Mouse (Mus musculus): ENCODE data around the gene Frmd4a.

Frmd4a gene

GRCm38 (mm10) chr2:4549271-4549670 lies 531.8 kb downstream of the Frmd4a start:
- no peak for TF ChIP-seq GATA4 (IDR thresholded peaks at IDR 0.05; ENCODE audit: insufficient replicate concordance, low read length)

DNA sequence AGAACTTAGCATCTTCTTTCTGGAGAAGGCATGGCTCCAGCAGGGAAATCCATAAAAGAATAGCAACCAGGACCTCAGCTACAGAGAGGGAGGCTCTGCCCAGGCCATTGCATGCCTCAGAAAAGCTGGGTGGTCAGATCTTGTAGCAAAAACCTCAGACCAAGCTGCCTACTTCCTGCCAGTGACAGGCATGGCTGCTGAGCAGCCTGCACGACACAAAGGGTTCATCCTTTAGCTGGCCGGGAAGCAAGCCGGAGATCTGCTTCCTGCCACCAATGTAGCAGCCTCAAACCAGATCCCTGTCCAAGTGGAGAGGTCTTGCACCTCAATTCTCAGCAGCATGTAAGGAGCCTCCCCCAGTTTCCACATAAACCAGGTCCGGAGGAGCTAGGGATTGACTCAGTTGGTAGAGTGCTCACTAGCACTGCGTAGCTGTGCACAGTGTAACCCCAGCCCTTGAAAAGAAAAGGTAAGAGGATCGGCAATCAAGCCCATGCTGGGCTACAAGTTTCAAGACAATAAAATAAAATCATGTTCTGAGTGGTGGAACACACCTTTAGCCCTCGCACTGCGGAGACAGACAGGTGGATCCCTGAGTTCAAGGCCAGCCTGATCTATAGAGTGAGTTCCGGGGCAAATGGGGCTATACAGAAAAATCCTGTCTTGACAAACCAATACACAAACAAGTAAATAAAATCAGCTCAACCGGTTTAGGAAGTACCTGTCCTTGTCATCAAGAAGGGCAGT lies 532.7 kb downstream of the Frmd4a start:
- no peak for TF ChIP-seq GATA4 (IDR thresholded peaks at IDR 0.05; ENCODE audit: insufficient replicate concordance, low read length)

- no peak for TF ChIP-seq GATA4 (IDR thresholded peaks at IDR 0.05; ENCODE audit: insufficient replicate concordance, low read length)
Observed at GRCm38 (mm10) chr2:4551438-4551837, 533.9 kb downstream of the Frmd4a start.

DNA sequence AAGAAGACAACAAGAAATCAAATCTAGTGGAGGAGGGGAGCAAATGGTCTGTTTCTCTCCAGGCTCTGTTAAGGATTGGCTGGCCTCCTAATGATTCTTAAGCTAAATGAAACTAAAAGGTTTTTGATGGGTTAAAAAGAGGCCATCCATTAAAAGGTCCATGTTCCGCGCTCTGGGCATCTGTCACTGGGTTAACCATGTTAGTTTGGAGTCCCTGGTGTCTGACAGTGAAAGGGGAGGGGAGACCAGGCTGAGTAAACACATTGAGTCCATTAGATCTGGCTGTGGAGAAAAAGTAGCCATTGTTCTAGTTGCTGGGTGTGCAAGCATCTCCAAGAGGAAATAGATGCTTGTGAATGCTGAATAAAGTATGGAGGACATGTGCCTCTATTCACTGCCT lies 534.3 kb downstream of the Frmd4a start:
- no peak for TF ChIP-seq GATA4 (IDR thresholded peaks at IDR 0.05; ENCODE audit: insufficient replicate concordance, low read length)

GRCm38 (mm10) chr2:4552486-4552885 lies 535.0 kb downstream of the Frmd4a start:
- TF ChIP-seq GATA4 (IDR thresholded peaks at IDR 0.05; ENCODE audit: insufficient replicate concordance, low read length), result no peak

- TF ChIP-seq GATA4 (IDR thresholded peaks at IDR 0.05; ENCODE audit: insufficient replicate concordance, low read length), result no peak
Observed at GRCm38 (mm10) chr2:4555221-4555631, 537.7 kb downstream of the Frmd4a start.

DNA sequence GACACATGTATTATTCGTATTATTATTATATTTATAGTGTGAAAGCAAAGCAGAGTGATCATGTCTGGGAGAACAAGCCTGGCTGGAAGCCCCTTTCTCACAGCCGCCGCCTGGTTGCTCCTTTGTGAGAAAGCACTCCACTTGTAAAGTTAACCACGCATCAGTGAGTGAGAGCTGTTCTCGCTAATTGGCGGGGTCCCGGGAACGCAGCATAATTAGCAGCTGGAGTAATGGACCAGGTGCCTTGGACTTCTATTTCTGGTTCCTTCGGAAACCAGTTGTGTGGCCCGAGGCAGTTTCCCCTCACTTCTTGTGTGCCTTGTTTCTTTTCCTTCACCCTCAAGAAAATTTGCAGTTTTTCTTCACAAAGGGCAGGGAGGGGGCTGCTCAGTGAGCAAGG lies 538.7 kb downstream of the Frmd4a start:
- no peak for TF ChIP-seq GATA4 (IDR thresholded peaks at IDR 0.05; ENCODE audit: insufficient replicate concordance, low read length)

DNA sequence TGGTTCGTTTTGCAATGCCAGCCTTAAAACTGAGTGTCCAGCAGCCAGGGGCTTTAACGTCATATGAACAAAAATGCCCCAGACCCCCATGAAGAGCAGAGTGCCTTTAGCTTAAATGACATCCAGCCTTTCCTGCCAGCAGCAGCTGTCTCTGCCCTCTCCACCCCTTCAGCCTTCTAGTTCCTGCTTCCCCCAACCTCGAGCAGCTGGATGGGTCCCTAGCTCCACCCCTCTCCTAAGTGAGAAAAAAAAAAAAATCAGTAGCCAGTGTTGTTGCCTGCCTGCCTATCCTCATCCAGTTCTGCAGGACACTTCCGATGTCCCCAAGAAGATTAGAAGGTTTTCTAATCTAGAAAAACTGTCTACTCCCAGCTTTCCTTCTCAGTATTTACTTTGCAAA lies 539.5 kb downstream of the Frmd4a start:
- peak; percentile 43; the same call in 1 of the 2 replicates for TF ChIP-seq GATA4 (IDR thresholded peaks at IDR 0.05; ENCODE audit: insufficient replicate concordance, low read length)

- no peak for TF ChIP-seq GATA4 (IDR thresholded peaks at IDR 0.05; ENCODE audit: insufficient replicate concordance, low read length)
Observed at GRCm38 (mm10) chr2:4557466-4557865, 539.9 kb downstream of the Frmd4a start.

DNA sequence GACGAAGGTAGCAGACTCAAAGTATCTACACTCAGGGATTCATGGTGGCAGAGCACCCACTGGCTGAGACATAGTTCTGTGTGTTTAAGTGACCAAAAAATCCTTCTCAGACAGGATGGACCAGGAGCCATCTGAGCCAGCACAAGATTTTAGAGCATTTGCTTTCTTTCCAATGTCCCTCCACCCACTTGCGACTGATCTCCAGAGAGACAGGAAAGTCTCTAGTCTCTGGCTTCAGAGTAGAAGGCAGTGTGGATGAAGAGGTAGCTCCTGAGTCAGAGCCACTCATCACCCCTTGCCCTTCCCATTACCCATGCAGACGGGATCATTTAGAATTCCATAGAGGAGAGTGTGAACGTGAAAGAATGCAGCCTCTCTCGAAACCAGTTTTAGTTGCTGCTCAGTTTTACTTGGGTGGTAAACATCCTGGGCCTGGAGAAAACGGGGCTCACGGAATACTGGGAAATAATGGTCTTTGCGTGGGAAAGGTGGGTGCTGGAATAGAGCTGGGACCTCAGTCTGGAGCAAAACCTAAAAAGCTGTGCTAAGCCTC lies 541.2 kb downstream of the Frmd4a start:
- TF ChIP-seq GATA4 (IDR thresholded peaks at IDR 0.05; ENCODE audit: insufficient replicate concordance, low read length), result no peak

DNA sequence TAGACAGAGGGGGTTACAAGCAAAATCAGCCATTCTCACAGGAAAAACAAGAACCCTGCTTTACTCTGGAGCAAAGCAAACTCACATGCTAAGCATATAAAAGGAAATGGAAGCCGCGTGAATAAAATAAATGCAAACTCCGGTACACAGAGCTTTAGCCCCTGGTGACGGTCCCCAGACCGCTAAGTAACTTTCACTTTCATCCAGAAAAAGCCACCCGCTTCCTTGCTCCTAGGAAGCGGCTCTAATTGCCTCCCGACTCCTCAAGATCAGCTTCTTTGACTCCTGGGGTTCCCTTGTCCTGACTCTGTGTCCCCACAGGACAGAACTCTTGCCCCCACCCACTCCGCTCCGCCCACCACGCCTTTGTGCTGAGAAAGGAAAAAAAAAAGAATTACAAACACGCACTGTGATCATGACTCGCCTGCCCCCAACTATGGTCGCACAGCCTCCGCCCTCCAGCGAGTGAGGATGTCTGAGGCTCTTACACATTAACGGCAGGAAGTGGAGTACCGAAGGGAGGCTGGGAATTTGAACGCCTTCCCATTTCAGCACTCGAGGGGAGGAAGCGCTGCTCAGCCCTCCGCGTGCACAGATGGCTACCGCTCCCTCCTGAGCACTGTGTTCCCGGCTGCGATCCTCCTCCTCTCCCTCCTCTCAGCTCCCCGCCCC lies 541.8 kb downstream of the Frmd4a start:
- peak; percentile 56; the same call in 1 of the 2 replicates for TF ChIP-seq GATA4 (IDR thresholded peaks at IDR 0.05; ENCODE audit: insufficient replicate concordance, low read length)

DNA sequence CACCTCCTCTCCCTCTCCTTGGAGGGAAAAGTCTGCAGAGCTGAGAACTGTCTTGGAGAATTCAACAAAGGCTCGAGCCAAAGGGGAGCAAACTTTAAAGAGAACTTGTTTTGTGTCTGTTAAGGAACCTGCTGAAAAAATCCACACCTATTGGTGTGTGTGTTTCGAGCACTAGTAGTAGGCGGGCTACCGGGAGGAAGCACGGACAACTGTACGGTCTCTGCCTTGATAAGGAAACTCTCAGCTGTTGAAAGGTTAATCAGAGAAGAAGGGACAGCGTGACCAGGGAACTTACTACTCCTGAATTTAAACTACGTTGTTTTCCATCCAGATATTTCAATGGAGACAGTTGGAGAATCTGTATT lies 542.3 kb downstream of the Frmd4a start:
- TF ChIP-seq GATA4 (IDR thresholded peaks at IDR 0.05; ENCODE audit: insufficient replicate concordance, low read length), result no peak

DNA sequence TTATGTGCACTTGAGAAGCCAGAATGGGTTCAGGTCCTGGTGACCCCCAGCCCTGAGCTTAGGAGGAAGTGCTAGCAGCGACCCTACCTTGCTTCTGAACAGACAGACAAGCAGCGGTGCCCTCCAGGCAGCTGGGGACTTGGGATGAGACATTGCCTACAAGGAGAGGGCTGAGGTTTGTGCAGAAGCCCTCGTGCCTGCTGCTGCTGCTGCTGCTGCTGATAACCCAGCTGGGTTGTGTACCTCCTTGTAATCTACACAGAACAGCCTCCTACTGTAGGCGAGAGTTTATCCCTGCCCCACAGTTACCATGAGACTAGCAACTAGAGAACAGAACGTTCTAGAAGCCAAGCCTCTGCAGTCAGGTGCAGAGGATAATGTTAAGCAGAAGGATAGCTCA lies 543.7 kb downstream of the Frmd4a start:
- TF ChIP-seq GATA4 (IDR thresholded peaks at IDR 0.05; ENCODE audit: insufficient replicate concordance, low read length), result no peak

DNA sequence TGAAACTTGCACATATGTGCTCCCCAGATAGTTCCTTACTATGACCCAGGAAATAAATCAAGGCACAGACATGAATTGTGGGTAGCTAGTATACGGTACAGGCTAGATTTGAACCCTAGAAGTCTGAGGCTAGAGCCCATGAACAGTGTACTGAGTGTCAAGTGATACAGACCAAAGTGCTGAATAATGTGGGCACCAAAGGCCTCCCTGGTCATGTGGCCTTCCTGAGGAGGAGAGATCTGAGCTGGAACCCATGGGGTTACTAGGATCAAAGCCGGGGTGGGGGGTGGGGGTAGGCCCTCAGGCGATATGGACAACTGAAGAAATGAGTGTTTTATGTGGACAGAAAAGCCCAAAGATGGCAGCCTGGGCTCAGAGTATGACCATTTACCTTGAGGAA lies 544.9 kb downstream of the Frmd4a start:
- TF ChIP-seq GATA4 (IDR thresholded peaks at IDR 0.05; ENCODE audit: insufficient replicate concordance, low read length), result no peak

DNA sequence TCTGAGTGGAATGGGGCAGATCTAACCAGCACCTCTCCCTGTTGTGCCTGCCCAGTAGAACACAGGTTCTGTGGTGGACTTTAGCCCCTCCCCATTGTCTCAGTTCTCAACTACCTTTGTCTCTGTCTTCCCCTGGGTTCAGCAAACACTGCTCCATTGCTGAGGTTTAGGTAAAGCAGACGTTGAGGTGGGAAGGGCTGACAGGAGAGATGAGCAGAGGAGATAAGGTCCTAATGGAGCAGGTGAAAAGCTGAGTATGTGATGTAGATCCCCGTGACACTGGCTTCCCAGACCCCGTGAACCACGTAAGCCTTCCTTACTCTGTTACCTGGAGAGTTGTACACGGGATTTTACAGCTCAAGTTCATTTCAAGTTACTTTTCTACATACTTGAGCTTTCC lies 545.3 kb downstream of the Frmd4a start:
- TF ChIP-seq GATA4 (IDR thresholded peaks at IDR 0.05; ENCODE audit: insufficient replicate concordance, low read length), result no peak

GRCm38 (mm10) chr2:4563322-4563721 lies 545.8 kb downstream of the Frmd4a start:
- no peak for TF ChIP-seq GATA4 (IDR thresholded peaks at IDR 0.05; ENCODE audit: insufficient replicate concordance, low read length)
